Mouse (Mus musculus) T-helper 1 cell (primary cell): Measurements from ENCODE around the gene Acsbg1.
"Not testable (repeated sequence)": the region's sequence is repeated elsewhere in the genome, so short reads cannot be mapped to it uniquely, and the experiment has no call there.

Experiments used
- in situ Hi-C: fragments of 300-600 bp; cut with MboI, MseI; formaldehyde crosslinking; loops from one replicate; pipeline ENCODE4 v1.15.1; 2025; ENCODE audit warnings: high pct_unique_total_duplicates

The Acsbg1 gene

GRCm38 (mm10) chr9:54661605-54662377 lies at the start of gene Acsbg1:
TSS of gene Acsbg1 (minus strand) at chr9:54661870.
- in situ Hi-C loops = loop anchor here (25.0 kb wide), 1 partner anchor 674 kb away; the partner anchor contains the start of gene Elmod1

DNA sequence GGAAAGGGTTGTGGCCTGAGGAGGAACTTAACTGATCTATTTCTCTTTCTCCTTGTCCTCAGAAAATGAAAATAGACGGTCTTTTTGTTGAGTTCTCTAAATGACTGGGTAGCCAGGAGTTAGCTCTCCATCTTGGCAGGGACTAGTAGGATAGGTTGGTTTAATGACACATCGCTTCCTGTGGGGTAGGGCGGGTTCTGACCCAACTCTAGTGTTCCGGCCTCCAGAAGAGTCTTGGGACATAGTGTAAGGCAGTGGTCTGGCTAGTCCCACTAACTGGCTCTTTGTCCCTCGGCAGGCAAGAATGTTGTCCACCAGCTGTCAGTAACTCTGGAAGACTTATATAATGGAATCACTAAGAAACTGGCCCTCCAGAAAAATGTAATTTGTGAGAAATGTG lies 46.4 kb upstream of the Acsbg1 start:
- in situ Hi-C loops = no loop called here

DNA sequence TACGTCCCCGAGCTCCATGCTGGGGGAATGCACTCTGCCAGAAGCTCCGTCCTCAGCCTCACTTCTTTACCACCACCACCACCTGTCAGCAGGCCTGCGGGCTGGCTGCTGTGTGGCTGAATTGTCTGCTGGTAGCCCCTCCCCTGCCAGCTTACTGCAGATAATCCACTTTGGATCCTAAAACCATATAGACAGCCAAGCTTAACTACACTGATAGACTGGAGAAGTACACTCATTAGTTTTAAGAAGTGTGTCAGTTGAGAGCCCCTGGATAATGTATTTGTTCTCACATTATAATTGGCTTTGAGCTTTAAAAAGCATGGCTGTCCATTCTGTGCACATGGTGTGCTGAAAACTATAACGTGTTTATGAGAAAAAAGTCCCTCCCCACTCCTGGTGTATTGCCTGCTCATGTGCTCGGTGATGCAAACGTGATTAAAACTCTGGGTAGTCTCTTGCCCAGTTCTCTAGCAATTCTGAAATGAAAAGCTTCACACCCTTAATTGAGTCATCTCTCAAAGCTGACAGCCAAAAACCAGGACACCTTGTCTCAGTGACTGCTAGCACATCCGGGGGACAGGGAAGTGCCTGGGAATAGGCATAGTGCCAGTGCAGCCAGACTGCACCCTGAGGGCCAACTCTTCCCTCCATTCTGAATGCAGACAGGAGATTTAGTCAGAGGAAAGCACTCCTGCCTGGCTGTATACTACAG lies 45.8 kb upstream of the Acsbg1 start:
- in situ Hi-C loops = no loop called here

DNA sequence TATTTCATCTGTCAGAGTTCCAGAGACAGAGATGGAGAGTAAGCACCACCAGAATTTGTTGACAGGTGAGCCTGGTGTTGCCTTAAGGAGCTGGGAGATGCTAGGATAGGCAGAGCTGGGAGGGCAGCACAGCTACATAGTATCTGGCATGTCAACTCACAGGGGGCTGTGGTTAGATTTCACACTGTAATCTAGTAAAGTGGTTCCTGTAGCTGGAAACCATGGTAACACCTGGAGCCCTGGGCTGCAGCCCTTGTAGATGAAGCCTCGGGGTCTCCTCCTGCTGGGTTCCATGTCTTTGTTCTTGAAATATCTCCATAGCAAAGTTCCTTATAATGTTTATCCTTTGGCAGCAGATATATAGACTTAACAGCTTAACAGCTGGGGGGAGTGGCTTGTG lies 43.9 kb upstream of the Acsbg1 start:
- in situ Hi-C loops = no loop called here

DNA sequence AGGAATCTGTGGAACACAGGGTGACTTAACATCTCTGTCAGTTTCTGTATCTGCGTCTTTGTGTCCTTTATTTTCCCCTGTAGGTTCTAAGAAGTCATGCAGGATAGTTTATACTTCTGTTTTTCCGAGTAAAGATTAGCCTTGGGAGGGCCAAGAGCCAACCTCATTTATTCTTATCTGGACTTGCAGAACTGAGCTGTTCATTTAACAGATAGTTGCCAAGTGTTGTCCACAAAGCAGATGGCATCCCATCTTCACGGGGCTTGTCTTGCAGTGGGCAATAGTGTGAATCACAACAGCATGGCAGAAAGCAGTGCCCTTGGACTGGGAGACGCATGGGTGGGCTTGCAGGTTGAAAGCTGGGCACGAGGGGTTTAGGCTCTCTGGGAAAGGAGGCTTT lies 42.7 kb upstream of the Acsbg1 start:
- in situ Hi-C loops = no loop called here

DNA sequence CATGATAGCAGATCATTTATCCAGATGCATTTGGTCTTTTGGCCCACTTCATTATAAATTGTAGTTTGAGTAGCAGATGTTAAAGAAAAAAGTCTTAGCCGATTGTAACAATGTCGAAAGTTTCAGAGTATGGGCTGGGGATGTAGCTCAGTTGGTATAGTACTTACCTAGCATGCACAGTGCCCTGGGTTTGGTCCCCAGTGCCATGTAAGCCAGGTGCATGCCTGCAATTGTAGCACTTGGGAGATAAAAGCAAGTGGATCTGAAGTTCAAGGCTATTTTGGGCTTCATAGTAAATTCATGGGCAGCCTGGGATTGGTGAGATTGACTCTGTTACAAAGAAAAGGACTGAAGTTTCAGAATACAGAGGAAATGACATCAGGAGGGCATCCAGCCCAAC lies 40.9 kb upstream of the Acsbg1 start:
- in situ Hi-C loops = no loop called here

- in situ Hi-C loops = no loop called here
Observed at GRCm38 (mm10) chr9:54700746-54701145, 39.1 kb upstream of the Acsbg1 start.

GRCm38 (mm10) chr9:54700174-54700475 lies 38.5 kb upstream of the Acsbg1 start:
- in situ Hi-C loops = no loop called here

- in situ Hi-C loops = no loop called here
Observed at GRCm38 (mm10) chr9:54699345-54700173, 37.9 kb upstream of the Acsbg1 start.

GRCm38 (mm10) chr9:54699087-54699344 lies 37.3 kb upstream of the Acsbg1 start:
- in situ Hi-C loops = no loop called here

GRCm38 (mm10) chr9:54698318-54699086 lies 36.8 kb upstream of the Acsbg1 start, which contains the start of gene Dnaja4:
TSS of gene Dnaja4 (plus strand) at chr9:54698873.
- in situ Hi-C loops = no loop called here

DNA sequence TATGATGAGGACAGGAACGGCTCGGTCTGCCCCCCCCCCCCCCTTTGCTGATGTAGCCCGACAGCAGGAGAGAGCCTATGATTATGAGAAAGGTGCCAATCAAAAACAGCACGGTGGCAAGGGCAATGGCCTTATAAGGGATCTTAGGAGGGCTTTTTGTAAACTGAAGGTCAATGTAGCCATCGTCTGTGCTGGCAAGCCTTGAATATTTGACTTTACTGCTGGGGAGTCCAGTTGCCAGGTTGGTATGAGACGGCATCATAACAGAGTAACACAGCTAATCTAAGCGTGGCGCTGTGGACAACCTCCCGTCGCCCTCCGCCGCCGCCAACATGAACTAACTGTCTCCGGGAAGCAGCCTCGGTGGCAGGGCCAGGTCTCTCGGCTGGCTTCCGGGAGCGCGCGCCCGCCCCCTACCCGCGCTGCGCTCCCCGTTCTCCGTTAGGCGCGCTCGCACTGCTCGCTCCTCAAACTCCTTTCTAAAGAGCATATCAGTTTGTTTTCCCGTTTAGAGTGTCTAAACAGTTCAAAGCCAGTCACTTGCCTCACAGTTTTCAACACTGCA lies 29.7 kb upstream of the Acsbg1 start:
- in situ Hi-C loops = not testable (repeated sequence)

- in situ Hi-C loops = not testable (repeated sequence)
Observed at GRCm38 (mm10) chr9:54690697-54691096, 29.0 kb upstream of the Acsbg1 start.

DNA sequence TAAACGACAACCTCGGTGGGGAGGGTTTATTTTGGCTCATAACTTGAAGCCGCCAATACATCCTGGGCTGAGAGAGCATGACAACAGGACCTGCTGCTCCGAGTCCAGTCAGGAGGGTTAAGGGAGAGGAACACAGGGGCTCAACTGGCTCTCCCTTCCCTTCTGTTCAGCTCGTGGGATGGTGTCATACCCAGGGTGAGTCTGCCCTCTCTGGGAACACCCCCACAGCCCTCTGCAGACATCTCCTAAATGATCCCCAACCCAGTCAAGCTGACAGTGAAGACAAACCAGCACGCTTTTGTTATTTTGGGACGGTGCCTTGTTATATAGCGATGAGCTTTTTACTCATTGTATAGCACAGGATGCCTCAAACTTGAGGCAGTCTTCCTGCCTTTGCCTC lies 27.8 kb upstream of the Acsbg1 start:
- in situ Hi-C loops = no loop called here

DNA sequence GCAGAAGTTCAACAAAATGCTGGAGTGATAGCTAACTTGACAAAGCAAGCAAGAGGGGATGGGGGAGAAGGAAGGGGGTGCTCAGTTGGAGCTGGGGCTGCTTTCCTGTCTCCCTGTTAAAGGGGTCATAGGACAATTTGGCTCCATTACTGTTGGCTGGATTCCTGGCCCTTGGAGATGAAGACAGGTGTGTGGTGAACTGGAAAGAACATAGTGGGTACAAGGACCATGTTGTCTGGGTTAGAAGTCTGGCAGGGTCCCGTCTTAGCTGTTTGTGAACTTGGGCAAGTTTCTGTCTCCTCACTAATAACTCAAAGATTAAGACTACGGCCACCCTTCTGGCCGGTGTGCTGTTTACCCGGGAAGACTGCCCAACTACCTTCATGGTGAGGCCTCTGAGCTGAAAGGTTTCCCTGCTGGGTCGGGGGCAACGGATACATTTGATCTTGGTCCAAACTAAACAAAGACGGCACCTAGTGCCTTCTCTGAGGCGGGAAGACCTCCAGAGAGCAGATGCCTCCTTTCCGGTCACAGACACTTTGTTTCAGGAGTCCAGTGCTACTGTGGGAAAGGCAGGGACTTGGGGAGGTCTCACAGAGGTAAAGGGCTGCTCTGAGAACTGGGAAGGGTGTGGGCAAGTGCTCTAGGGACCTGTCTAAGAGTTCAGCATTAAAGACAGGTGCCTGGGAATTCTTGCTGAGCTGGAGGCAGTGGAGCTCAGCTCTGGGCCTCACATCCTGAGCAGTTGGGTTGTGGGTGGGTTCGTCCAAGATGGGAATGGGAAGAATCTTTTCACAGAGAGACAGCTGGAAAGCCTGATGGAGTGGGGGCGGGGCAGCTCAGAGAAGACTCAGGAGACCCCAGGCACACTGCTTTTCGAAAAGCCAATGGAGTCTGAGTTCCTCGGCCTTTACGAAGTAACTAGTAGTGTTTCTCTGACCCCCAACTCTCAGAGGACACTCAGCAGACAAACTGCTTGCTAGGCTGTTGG lies 25.9 kb upstream of the Acsbg1 start:
- in situ Hi-C loops = no loop called here

DNA sequence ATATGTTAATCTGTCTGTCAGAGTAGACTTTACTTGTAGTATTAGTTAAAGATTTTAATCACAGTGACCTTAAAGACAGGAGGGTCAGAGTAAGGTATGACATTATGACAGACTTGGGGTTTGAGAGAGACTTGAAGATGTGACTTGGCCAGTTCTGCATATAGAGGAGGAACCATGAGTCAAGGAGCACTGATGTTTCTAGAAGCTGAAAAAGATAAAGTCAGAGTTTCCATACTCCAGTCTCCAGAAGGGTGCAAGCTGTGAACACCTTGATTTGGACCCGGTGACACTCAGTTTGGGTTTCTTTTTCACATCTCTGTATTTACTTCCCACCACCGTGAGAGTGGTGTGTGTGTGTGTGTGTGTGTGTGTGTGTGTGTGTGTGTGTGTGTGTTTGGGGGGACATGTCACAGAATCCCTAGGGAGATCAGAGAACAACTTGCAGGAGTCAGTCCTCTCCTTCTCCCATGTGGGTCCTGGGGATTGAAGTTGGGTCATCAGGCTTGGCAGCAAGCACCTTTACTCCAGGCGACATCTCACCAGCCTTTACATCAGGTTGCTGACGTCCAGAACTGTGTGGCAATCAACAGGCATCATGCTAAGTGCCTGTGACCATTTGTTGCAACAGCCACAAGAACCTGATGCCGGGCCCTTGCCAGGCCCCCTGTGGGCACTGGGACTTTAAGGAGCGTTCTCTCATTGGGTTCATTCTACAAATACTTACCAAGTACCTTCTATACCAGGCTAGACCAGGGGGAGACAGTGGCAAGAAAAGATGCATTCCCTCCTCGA lies 22.3 kb upstream of the Acsbg1 start:
- in situ Hi-C loops = no loop called here

- in situ Hi-C loops = no loop called here
Observed at GRCm38 (mm10) chr9:54682846-54683245, 21.2 kb upstream of the Acsbg1 start.

DNA sequence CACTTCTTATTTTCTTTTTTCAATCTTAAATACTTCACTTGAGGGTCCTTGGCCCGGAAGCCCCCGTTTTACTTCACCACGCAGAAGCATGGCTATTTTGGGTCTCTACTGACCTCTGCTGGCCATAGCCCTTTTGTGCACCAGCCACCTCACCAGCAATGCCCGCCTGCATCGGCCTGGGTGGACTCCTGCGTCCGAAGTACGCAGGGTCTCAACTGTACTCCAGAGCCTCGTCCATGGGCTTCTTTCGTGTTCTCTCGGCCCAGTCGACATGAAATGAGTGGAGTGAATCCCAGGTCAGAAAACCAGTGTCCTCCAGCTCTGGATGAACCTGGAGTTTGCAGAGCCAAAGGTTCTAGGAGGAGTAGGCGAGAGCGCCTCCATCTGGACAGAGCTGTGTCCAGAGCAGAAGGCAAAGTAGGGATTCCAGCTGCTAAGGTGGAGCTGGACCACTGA lies 14.9 kb upstream of the Acsbg1 start:
- in situ Hi-C loops = no loop called here

GRCm38 (mm10) chr9:54673887-54674286 lies 12.2 kb upstream of the Acsbg1 start:
- in situ Hi-C loops = loop anchor here (25.0 kb wide), 1 partner anchor 687 kb away; the partner anchor contains the start of gene Elmod1
